Mouse (Mus musculus): ENCODE results near the gene Fbxo21. TPM values are rescaled to one million over a fixed set of nuclear protein-coding genes. Genes with fewer than 3 reads are reported as not detected.

The Fbxo21 gene
- 67.3 and 71.2 TPM in 2 replicates for polyA plus RNA-seq (2016; fragmentation: Nextera tagmentation; extraction: Ambion mirVana)

DNA sequence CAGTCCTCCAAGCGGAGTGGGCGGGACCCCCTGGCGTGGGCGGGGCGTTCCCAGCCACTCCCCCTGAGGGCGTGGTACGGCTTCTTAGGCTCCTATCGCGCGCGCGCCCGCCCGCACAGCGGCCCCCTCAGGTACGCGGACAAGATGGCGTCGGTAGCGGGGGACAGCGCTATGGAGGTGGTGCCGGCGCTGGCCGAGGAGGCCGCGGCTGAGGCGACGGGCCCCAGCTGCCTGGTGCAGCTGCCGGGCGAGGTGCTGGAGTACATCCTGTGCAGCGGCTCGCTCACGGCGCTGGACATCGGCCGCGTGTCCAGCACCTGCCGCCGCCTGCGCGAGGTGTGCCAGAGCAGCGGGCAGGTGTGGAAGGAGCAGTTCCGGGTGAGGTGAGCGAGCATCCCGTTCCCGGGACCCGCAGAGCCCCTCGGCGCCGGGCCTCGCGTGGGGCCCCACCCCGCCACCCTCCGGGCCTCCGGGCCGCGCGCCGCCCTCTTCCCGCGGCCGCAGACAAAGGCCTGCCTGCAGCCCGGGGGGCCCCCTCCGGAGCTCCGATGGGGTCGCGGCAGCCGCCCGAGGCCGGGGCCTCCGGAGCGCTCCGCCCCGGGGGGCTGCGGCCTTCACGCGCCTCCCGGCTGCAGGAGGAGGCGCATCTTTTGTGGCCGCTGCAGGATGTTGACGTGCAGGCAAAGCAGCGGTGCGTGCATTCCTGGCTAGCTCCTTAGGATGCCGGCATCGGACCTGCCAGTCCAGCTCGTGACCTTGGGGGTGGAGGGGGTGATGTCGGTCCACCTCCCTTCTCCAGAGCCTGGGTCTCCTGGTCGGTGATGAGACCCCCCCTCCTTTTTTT is at the start of gene Fbxo21:
Gene Fbxo21 (plus strand): TSS at position 74 of the 844 bp plus-strand sequence.
- Histone ChIP-seq H3K27ac (ENCODE audit: poor library complexity, severe bottlenecking) (peak within 1 kb of the TSS; percentile 52), H3K4me2 (peak within 1 kb of the TSS; percentile 86), H3K4me1 (replicated peaks) (peaks cover 15% of the 10 kb centered on the region), H3K9ac (peak within 1 kb of the TSS; percentile 95), H3K4me3 (peak within 1 kb of the TSS; percentile 90), H3K27me3 (replicated peaks) (no peaks in the 10 kb centered on the region), H3K9me3 (replicated peaks) (no peaks in the 10 kb centered on the region), H3K36me3 (peaks cover 30% of the 10 kb centered on the region)
- under 1% methylated on average over 87 of the region's 88 CpGs for WGBS
- ATAC-seq (ENCODE audit: insufficient number of reproducible peaks, low FRiP score): peak; percentile 94

DNA sequence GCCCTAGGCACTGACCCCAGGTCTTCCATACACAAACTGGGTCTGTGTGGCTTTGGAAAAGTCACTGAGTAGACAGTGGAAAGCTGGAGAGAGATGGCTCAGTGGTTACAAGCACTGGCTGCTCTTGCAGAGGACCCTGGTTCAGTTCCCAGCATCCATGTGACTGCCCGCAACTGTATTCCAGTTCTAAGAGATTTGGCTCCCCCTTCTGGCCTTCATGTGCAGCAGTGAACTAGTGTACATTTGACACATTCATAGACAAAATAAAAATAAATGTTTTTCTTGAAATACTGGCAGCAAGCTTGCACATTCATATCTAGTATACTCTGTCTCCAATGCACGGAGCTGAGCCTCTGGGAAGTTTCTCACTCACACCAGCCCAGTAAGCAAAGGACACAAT is 48.0 kb upstream of the Fbxo21 start:
- Histone ChIP-seq H3K9ac (no peak overlapping the region), H3K9me3 (replicated peaks) (0 out of 2 replicates have a peak, but pooled peaks cover 3% of the 10 kb centered on the region), H3K4me3 (no peak overlapping the region), H3K27me3 (replicated peaks) (peaks cover 4% of the 10 kb centered on the region; the same call in 1 of the 2 replicates), H3K36me3 (no peaks in the 10 kb centered on the region), H3K4me1 (replicated peaks) (no peaks in the 10 kb centered on the region), H3K4me2 (no peak overlapping the region), H3K27ac (ENCODE audit: poor library complexity, severe bottlenecking) (no peak overlapping the region)
- 89% methylated on average over 2 of the region's 2 CpGs for WGBS
- ATAC-seq (ENCODE audit: insufficient number of reproducible peaks, low FRiP score): no peak

DNA sequence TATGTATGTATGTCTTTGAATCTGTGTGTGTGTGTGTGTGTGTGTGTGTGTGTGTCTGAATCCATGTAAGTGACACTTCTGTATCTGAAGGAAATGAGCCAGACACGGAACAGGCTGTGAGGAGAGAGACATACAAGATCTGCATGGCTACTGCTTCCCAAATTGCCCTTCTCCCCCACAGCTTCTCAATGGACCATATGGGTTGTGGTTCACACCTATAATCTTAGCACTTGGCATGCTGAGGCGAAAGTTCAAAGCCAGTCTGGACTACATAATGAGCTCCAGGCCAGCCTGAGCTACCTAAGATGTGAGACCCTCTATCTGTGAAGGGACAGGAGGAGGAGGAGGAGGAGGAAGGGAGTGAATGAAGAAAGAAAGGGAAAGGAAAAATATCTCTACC is 44.3 kb upstream of the Fbxo21 start:
- no peak overlapping the region for H3K27ac ChIP-seq (ENCODE audit: poor library complexity, severe bottlenecking)
- no peak overlapping the region for H3K4me2 ChIP-seq
- H3K9ac ChIP-seq: no peak overlapping the region
- no peak for ATAC-seq (ENCODE audit: insufficient number of reproducible peaks, low FRiP score)
- no peaks in the 10 kb centered on the region for H3K4me1 ChIP-seq (replicated peaks)
- no peaks in the 10 kb centered on the region for H3K36me3 ChIP-seq
- H3K4me3 ChIP-seq: no peak overlapping the region
- 74% methylated on average over 2 of the region's 2 CpGs for WGBS
- H3K9me3 ChIP-seq (replicated peaks): 0 out of 2 replicates have a peak, but pooled peaks cover 3% of the 10 kb centered on the region
- peaks cover 24% of the 10 kb centered on the region for H3K27me3 ChIP-seq (replicated peaks)

DNA sequence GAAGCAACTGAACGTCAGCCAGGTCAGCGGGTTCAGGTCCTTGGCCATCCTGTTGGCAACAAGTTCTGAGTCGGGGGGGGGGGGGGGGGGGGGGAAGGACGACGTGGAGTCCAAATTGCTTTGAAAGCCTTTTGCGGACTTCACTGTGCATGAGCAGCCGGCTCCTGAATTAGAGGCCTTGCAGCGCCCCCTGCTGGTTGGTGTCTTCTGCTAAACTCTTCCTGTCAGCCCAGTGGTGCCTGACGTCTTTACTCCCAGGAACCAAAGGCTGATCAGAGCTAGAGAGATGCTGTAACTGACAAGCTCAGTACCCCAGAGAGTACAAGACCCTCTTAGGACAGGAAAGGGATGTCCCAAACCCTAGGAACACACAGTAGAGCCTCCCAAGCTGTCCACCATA is 43.7 kb upstream of the Fbxo21 start:
- no peak overlapping the region for H3K9ac ChIP-seq
- no peaks in the 10 kb centered on the region for H3K36me3 ChIP-seq
- 2% methylated on average over 9 of the region's 9 CpGs for WGBS
- peaks cover 29% of the 10 kb centered on the region for H3K27me3 ChIP-seq (replicated peaks)
- no peak overlapping the region for H3K4me2 ChIP-seq
- ATAC-seq (ENCODE audit: insufficient number of reproducible peaks, low FRiP score): no peak
- 0 out of 2 replicates have a peak, but pooled peaks cover 3% of the 10 kb centered on the region for H3K9me3 ChIP-seq (replicated peaks)
- no peaks in the 10 kb centered on the region for H3K4me1 ChIP-seq (replicated peaks)
- no peak overlapping the region for H3K4me3 ChIP-seq
- H3K27ac ChIP-seq (ENCODE audit: poor library complexity, severe bottlenecking): no peak overlapping the region

DNA sequence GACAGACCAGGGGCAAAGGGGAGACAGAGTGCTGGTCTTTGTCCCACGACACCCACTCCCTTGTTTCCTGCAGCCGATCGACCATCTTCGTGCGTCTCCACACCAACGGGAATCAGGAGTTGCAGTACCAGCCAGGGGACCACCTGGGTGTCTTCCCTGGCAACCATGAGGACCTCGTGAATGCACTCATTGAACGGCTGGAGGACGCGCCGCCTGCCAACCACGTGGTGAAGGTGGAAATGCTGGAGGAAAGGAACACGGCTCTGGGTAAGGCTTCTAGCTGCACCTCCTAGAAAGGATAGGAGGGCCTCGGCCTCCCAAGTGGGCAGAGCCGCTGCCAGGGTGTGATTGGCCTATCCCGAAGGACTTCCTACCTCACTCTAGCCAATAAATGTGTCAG is 40.2 kb upstream of the Fbxo21 start:
- H3K9me3 ChIP-seq (replicated peaks): no peaks in the 10 kb centered on the region
- H3K36me3 ChIP-seq: no peaks in the 10 kb centered on the region
- H3K27ac ChIP-seq (ENCODE audit: poor library complexity, severe bottlenecking): no peak overlapping the region
- no peaks in the 10 kb centered on the region for H3K4me1 ChIP-seq (replicated peaks)
- WGBS: 64% methylated on average over 16 of the region's 16 CpGs
- no peak overlapping the region for H3K4me3 ChIP-seq
- ATAC-seq (ENCODE audit: insufficient number of reproducible peaks, low FRiP score): no peak
- peaks cover 30% of the 10 kb centered on the region for H3K27me3 ChIP-seq (replicated peaks)
- no peak overlapping the region for H3K4me2 ChIP-seq
- H3K9ac ChIP-seq: no peak overlapping the region

DNA sequence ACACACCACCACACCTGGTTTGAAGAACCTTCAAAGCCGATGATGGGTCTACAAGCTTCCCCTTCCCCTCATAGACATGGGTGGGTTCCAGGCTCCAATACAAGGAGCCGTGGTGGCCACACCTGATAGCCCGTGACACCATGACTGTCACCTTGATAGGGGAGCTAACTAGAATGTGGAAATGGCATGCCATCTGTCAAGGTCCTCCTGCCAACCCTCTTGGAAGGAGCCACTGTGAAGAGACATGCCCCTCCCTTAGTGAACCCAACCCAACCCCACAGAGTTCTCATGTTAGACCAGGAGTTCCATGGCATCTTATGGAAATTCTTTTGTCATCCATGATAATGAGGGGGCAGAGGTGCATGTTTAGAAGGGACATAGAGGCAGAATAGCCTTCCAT is 39.3 kb upstream of the Fbxo21 start:
- ATAC-seq (ENCODE audit: insufficient number of reproducible peaks, low FRiP score): no peak
- Histone ChIP-seq H3K36me3 (no peaks in the 10 kb centered on the region), H3K4me3 (no peak overlapping the region), H3K4me1 (replicated peaks) (no peaks in the 10 kb centered on the region), H3K27ac (ENCODE audit: poor library complexity, severe bottlenecking) (no peak overlapping the region), H3K4me2 (no peak overlapping the region), H3K27me3 (replicated peaks) (peaks cover 26% of the 10 kb centered on the region), H3K9me3 (replicated peaks) (no peaks in the 10 kb centered on the region), H3K9ac (no peak overlapping the region)
- 76% methylated on average over 3 of the region's 3 CpGs for WGBS

DNA sequence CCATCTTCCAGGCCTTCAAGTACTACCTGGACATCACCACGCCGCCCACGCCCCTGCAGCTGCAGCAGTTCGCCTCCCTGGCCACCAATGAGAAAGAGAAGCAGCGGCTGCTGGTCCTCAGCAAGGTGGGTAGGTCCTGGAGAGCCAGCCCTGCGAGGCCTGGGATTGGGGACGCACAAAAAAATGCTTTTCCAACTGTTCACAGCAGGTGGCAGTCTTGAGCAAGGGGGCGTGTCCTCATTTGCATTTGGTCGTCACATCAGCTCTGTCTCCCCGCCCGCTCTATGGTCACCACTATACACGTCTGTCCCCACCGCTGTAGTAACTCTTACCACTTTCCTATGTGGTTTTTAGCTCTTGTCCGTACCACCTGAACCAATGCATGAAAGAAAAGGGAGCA is 38.3 kb upstream of the Fbxo21 start:
- peak; percentile 63 for ATAC-seq (ENCODE audit: insufficient number of reproducible peaks, low FRiP score)

DNA sequence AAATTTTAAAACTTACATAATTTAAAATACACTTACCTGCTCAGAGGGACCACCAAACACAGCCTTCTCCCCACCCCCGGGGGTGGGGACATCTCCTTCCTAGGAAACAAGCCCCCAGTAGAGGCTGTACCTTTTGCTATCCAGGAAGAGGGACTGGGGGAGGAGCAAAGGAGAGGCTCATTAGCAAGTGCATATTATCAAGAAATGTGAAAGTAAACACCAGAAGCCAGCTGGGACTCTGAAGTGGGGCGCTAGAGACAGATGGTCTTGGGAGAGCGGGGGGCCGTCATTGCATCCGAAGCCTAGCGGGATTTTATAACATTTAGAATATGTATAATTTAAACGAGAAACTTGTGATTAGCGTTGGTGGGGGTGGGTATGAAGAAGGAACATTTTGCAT is 37.1 kb upstream of the Fbxo21 start:
- Histone ChIP-seq H3K27ac (ENCODE audit: poor library complexity, severe bottlenecking) (no peak overlapping the region), H3K9me3 (replicated peaks) (no peaks in the 10 kb centered on the region), H3K9ac (no peak overlapping the region), H3K4me3 (no peak overlapping the region), H3K36me3 (no peaks in the 10 kb centered on the region), H3K27me3 (replicated peaks) (peaks cover 38% of the 10 kb centered on the region), H3K4me2 (no peak overlapping the region), H3K4me1 (replicated peaks) (no peaks in the 10 kb centered on the region)
- no peak for ATAC-seq (ENCODE audit: insufficient number of reproducible peaks, low FRiP score)
- WGBS: 84% methylated on average over 8 of the region's 8 CpGs

More for the DNA sequence above, 38.3 kb upstream of the Fbxo21 start:
- H3K27me3 ChIP-seq (replicated peaks): peaks cover 32% of the 10 kb centered on the region
- H3K9ac ChIP-seq: no peak overlapping the region; the same call in 1 of the 2 replicates
- H3K27ac ChIP-seq (ENCODE audit: poor library complexity, severe bottlenecking): no peak overlapping the region
- 13% methylated on average over 14 of the region's 14 CpGs for WGBS
- H3K36me3 ChIP-seq: no peaks in the 10 kb centered on the region
- H3K4me2 ChIP-seq: peak overlapping the region; percentile 71
- H3K4me3 ChIP-seq: peak overlapping the region; percentile 37
- no peaks in the 10 kb centered on the region for H3K4me1 ChIP-seq (replicated peaks)
- H3K9me3 ChIP-seq (replicated peaks): no peaks in the 10 kb centered on the region

DNA sequence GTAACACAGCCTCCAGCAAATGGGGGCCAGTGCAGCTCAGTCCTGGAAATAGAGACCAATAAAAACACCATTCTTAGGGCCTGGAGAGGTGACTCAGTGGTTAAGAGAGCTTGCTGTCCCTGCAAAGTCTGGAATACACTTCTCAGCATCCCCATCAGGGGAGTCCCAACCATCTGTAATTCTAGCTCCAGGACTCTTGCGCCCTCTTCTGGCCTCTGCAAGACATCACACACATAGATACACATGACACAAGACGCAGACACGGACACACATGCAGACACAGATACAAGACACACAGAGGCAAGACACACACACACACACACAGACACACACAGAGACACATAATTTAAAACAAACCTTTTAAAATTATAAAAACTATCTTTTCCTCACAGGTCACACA is 35.0 kb upstream of the Fbxo21 start:
- ATAC-seq (ENCODE audit: insufficient number of reproducible peaks, low FRiP score): no peak
- H3K27ac ChIP-seq (ENCODE audit: poor library complexity, severe bottlenecking): no peak overlapping the region
- no peaks in the 10 kb centered on the region for H3K9me3 ChIP-seq (replicated peaks)
- H3K9ac ChIP-seq: no peak overlapping the region
- no peak overlapping the region for H3K4me3 ChIP-seq
- H3K27me3 ChIP-seq (replicated peaks): peaks cover 24% of the 10 kb centered on the region
- no peak overlapping the region for H3K4me2 ChIP-seq
- WGBS: 75% methylated on average over 3 of the region's 3 CpGs
- no peaks in the 10 kb centered on the region for H3K36me3 ChIP-seq
- no peaks in the 10 kb centered on the region for H3K4me1 ChIP-seq (replicated peaks)

DNA sequence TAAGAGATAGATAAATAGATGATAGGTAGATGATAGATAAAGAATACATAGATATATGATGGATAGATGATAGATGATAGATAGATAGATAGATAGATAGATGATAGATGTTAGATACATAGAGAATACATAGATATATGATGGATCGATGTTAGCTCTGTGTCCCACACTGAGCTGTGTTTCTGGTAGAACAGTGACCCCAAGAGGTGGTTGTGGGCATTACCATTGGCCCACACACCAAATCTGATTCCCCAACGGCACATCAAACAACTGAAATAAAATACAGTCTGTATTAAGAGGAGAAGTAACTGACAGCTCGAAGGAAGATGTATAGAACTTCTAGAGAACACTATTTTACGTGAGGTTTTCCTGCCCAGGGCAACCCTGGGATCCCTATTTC is 29.9 kb upstream of the Fbxo21 start:
- H3K36me3 ChIP-seq: no peaks in the 10 kb centered on the region
- WGBS: 24% methylated on average over 4 of the region's 4 CpGs

DNA sequence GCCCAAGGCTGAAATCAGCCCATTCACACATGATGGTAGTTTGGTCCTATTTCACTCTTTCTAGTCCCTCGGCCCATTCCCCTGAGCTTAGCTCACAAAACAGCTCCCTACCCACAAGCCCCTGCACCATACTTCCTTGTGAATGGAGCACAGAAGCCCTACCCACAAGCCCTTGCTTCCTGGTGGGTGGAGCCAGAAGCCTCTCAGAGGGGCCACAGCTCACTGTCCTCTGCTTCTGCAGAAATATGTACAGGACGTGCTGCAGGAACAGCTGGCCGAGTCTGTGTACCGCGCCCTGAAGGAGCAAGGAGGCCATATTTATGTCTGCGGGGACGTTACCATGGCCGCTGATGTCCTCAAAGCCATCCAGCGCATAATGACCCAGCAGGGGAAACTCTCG is 27.1 kb upstream of the Fbxo21 start:
- Histone ChIP-seq H3K36me3 (no peaks in the 10 kb centered on the region), H3K4me3 (no peak overlapping the region), H3K27ac (ENCODE audit: poor library complexity, severe bottlenecking) (no peak overlapping the region), H3K9ac (no peak overlapping the region), H3K27me3 (replicated peaks) (no peaks in the 10 kb centered on the region), H3K4me1 (replicated peaks) (no peaks in the 10 kb centered on the region), H3K9me3 (replicated peaks) (no peaks in the 10 kb centered on the region), H3K4me2 (no peak overlapping the region)
- no peak for ATAC-seq (ENCODE audit: insufficient number of reproducible peaks, low FRiP score)
- 80% methylated on average over 10 of the region's 10 CpGs for WGBS

More for the DNA sequence above, 29.9 kb upstream of the Fbxo21 start:
- H3K9me3 ChIP-seq (replicated peaks): no peaks in the 10 kb centered on the region
- no peak overlapping the region for H3K4me3 ChIP-seq
- H3K4me2 ChIP-seq: no peak overlapping the region
- H3K27me3 ChIP-seq (replicated peaks): peaks cover 12% of the 10 kb centered on the region
- no peaks in the 10 kb centered on the region for H3K4me1 ChIP-seq (replicated peaks)
- H3K27ac ChIP-seq (ENCODE audit: poor library complexity, severe bottlenecking): no peak overlapping the region
- no peak overlapping the region for H3K9ac ChIP-seq
- ATAC-seq (ENCODE audit: insufficient number of reproducible peaks, low FRiP score): no peak
